Mouse (Mus musculus) embryonic facial prominence, embryonic 11.5 days (tissue): ENCODE measurements around the gene Galnt12. TPM values are rescaled to one million over a fixed set of nuclear protein-coding genes. Genes with fewer than 3 reads are reported as not detected.
"Not testable (repeated sequence)": the region's sequence is repeated elsewhere in the genome, so short reads cannot be mapped to it uniquely, and the experiment has no call there.

Source experiments
- ATAC-seq: fragments of 200-750 bp; cut with Nextera tagmentation; replicated peaks from 2 replicates; pipeline ENCODE4 v1.8.0; 2017; ENCODE audit warnings: low read depth; ENCODE audit not compliant: insufficient number of reproducible peaks, low FRiP score, low TSS enrichment
- DNase-seq: peaks from one replicate; pipeline ENCODE4 v3.0.0-alpha.2; 2015; ENCODE audit warnings: low spot score
- H3K27ac ChIP-seq: fragments of 300-500 bp; sonication (generic); replicated peaks from 2 replicates; pipeline ENCODE4 v1.5.1; 2014; ENCODE audit warnings: mild to moderate bottlenecking, low read depth, low read length, control low read depth
- H3K27me3 ChIP-seq: fragments of 300-500 bp; sonication (generic); 2 replicates; pipeline ENCODE4 v1.6.1; 2014; ENCODE audit warnings: mild to moderate bottlenecking, low read length, moderate library complexity, mixed read lengths; ENCODE audit not compliant: control insufficient read depth, insufficient read depth
- H3K36me3 ChIP-seq: fragments of 300-500 bp; sonication (generic); replicated peaks from 2 replicates; pipeline ENCODE4 v1.6.1; 2014; ENCODE audit warnings: low read depth, mild to moderate bottlenecking, low read length, moderate library complexity, mixed read lengths; ENCODE audit not compliant: control insufficient read depth, insufficient read depth
- H3K4me1 ChIP-seq: fragments of 300-500 bp; sonication (generic); 2 replicates; pipeline ENCODE4 v1.6.1; 2014; ENCODE audit warnings: low read length, mixed read lengths; ENCODE audit not compliant: control insufficient read depth, insufficient read depth
- H3K4me2 ChIP-seq: fragments of 300-500 bp; sonication (generic); 2 replicates; pipeline ENCODE4 v1.6.1; 2014; ENCODE audit warnings: low read depth, mild to moderate bottlenecking, control low read depth, low read length, moderate library complexity
- H3K4me3 ChIP-seq: fragments of 300-500 bp; sonication (generic); 2 replicates; pipeline ENCODE4 v1.5.1; 2014; ENCODE audit warnings: low read depth, low read length, control low read depth
- H3K9ac ChIP-seq: fragments of 300-500 bp; sonication (generic); replicated peaks from 2 replicates; pipeline ENCODE4 v1.6.1; 2014; ENCODE audit warnings: mild to moderate bottlenecking, control low read depth, low read length
- H3K9me3 ChIP-seq: fragments of 300-500 bp; sonication (generic); replicated peaks from 2 replicates; pipeline ENCODE4 v1.6.1; 2016; ENCODE audit warnings: mild to moderate bottlenecking, low read length, inconsistent platforms, mixed read lengths; ENCODE audit not compliant: control insufficient read depth
- WGBS: fragments of 180-500 bp; shearing (Covaris S2); extraction: QIAGEN DNeasy Blood & Tissue Kit; methylation state at CpG from one replicate; pipeline ENCODE4 v1.1.7; 2014; 5-methylcytosine and 5-hydroxymethylcytosine counted together
- polyA plus RNA-seq: library from polyadenylated mRNA; unstranded; fragments of >200 nt; fragmentation: Nextera tagmentation; extraction: Ambion mirVana; gene quantifications from 2 replicates; pipeline ENCODE4 v1.2.1, GENCODE M21; 2014

Galnt12 gene
- polyA plus RNA-seq, 1 experiment from 2014 or later = 2.3 TPM

DNA sequence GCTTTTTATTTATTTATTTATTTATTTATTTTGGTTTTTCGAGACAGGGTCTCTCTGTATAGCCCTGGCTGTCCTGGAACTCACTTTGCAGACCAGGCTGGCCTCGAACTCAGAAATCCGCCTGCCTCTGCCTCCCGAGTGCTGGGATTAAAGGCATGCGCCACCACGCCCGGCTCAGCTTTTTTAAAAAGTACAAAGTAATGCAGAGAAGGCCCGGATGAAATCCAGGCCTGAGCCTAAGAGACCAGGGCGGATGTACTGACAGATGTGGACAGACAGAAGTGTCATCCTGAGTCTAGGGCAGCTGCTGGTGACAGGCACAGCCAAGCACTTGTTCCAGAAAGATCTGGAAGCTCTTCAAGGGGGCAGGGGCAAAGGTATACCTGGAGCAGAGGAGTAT is 36.5 kb upstream of the Galnt12 start:
- H3K36me3 ChIP-seq, H3K4me2 ChIP-seq, H3K27me3 ChIP-seq, ATAC-seq, H3K9me3 ChIP-seq, H3K4me3 ChIP-seq, DNase-seq, H3K9ac ChIP-seq, H3K27ac ChIP-seq, H3K4me1 ChIP-seq: not testable (repeated sequence)
- WGBS = 99% methylated on average over 9 of the region's 9 CpGs

DNA sequence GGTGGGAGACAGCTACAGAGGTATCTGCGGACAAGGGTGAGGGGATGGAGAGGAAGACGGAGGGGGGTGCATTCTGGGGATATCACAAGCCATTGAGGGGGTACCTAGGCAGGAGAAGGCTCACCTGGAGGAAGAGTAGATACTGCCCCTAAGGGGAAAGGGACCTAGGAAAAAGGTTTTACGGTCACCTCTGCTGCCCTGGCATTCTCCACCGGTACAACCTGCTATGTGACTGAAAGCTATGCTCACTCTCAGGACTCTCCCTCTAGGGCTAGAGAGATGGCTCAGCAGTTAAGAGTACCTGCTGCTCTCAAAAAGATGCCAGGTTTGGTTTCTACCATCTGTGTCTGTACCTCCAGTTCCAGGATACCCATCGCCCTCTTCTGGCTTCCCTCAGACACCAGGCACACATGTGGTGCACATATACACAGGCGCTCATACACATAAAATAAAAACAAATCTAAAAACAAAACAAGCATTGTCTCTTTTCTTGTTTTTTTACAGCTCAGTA is 36.1 kb upstream of the Galnt12 start:
- H3K4me2 ChIP-seq = no peak overlapping the region
- WGBS = 95% methylated on average over 6 of the region's 6 CpGs
- H3K9ac ChIP-seq = no peak overlapping the region
- ATAC-seq (no peak), DNase-seq (no peak)
- no peaks in the 10 kb centered on the region for H3K4me1 ChIP-seq
- H3K4me3 ChIP-seq = no peak overlapping the region
- H3K27me3 ChIP-seq = no peaks in the 10 kb centered on the region
- H3K9me3 ChIP-seq = no peaks in the 10 kb centered on the region
- no peaks in the 10 kb centered on the region for H3K36me3 ChIP-seq
- no peak overlapping the region for H3K27ac ChIP-seq

GRCm38 (mm10) chr4:47056791-47057509 is 34.8 kb upstream of the Galnt12 start, which contains the start of gene Anks6:
Anks6 (minus strand) TSS chr4:47057427.
- H3K9me3 ChIP-seq = no peaks in the 10 kb centered on the region
- H3K36me3 ChIP-seq = no peaks in the 10 kb centered on the region
- H3K4me3 ChIP-seq = peak within 1 kb of the TSS; percentile 78
- WGBS = under 1% methylated on average over 60 of the region's 86 CpGs
- H3K27ac ChIP-seq = no peak within 1 kb of the TSS
- peak within 1 kb of the TSS; percentile 80 for H3K4me2 ChIP-seq
- no peaks in the 10 kb centered on the region for H3K4me1 ChIP-seq
- H3K27me3 ChIP-seq = no peaks in the 10 kb centered on the region
- H3K9ac ChIP-seq = peak within 1 kb of the TSS; percentile 81
- DNase-seq = peak; percentile 82
- peak; percentile 91 for ATAC-seq

DNA sequence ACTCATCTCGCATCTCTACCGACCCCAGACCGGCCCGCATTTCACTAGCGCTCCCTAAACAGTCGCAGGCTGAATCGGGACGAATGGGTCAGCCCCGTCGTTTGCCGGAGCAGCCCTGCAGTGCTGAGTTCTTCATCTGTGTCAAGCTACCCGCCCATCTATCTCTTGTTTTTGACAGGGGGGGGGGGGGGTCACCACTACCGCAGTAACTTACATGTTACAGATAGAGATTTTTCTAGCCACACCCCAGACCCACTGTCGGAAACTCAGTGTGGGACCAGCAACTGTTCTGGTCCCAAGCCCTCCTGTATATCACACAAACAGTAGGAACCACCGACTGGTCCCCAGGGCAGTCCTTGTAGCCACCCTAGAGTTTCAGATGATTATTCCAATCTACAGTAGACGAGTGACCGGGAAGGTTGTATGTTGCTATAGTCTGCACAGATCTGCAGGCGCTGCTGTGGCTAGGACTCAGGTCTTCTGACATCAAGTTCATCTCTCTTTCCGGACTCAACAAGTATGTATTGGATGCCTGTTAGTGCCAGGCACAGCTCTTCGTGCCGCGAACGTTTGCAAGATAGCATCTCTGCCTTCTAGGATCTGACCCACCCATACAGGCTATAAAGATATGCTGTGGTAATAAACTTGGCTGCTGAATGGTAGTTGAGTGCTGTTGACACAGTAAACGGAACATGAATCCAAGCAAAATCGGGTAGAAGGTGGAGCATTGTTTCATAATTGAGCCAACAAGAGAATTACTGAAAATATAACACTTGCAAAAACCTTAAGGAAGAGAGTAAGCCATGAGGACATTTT is 34.0 kb upstream of the Galnt12 start:
- Histone ChIP-seq H3K27me3 (no peaks in the 10 kb centered on the region), H3K36me3 (no peaks in the 10 kb centered on the region), H3K27ac (no peak overlapping the region), H3K4me3 (peak overlapping the region; percentile 78), H3K4me1 (no peaks in the 10 kb centered on the region), H3K4me2 (peak overlapping the region; percentile 80), H3K9me3 (no peaks in the 10 kb centered on the region), H3K9ac (peak overlapping the region; percentile 81)
- DNase-seq (no peak), ATAC-seq (0 out of 2 replicates have a peak, but pooled peaks have one; percentile 34)
- WGBS = 36% methylated on average over 25 of the region's 25 CpGs

- H3K4me3 ChIP-seq = no peak overlapping the region
- WGBS = 0% methylated on average over 1 of the region's 1 CpGs
- no peak overlapping the region for H3K4me2 ChIP-seq
- no peaks in the 10 kb centered on the region for H3K27me3 ChIP-seq
- H3K9me3 ChIP-seq = no peaks in the 10 kb centered on the region
- DNase-seq = no peak
- no peak overlapping the region for H3K27ac ChIP-seq
- no peaks in the 10 kb centered on the region for H3K4me1 ChIP-seq
- no peak overlapping the region for H3K9ac ChIP-seq
- ATAC-seq = no peak
- H3K36me3 ChIP-seq = no peaks in the 10 kb centered on the region
These were observed 30.8 kb upstream of the Galnt12 start for GRCm38 (mm10) chr4:47060900-47061299.

- no peaks in the 10 kb centered on the region for H3K9me3 ChIP-seq
- no peak overlapping the region for H3K4me3 ChIP-seq
- no peak overlapping the region for H3K9ac ChIP-seq
- H3K4me2 ChIP-seq = no peak overlapping the region
- no peak overlapping the region for H3K27ac ChIP-seq
- no peaks in the 10 kb centered on the region for H3K27me3 ChIP-seq
- DNase-seq (no peak), ATAC-seq (no peak)
- no peaks in the 10 kb centered on the region for H3K4me1 ChIP-seq
- H3K36me3 ChIP-seq = no peaks in the 10 kb centered on the region
- WGBS = 42% methylated on average over 2 of the region's 2 CpGs
These were observed 16.7 kb upstream of the Galnt12 start for GRCm38 (mm10) chr4:47075054-47075453.

- Histone ChIP-seq H3K36me3 (no peaks in the 10 kb centered on the region), H3K4me2 (no peak overlapping the region), H3K9ac (no peak overlapping the region), H3K4me1 (no peaks in the 10 kb centered on the region), H3K4me3 (no peak overlapping the region), H3K27ac (no peak overlapping the region), H3K27me3 (no peaks in the 10 kb centered on the region), H3K9me3 (no peaks in the 10 kb centered on the region)
- 90% methylated on average over 17 of the region's 17 CpGs for WGBS
- no peak for DNase-seq
- ATAC-seq = no peak
These were observed 11.6 kb upstream of the Galnt12 start for GRCm38 (mm10) chr4:47079997-47080646.
